Mouse (Mus musculus): ENCODE measurements at regions not wholly inside any gene's neighbourhood (a gene's known extent, or its start where the extent isn't known, plus 50 kb on each side); places are given as distances from the start of the nearest gene placed in this dataset.

DNA sequence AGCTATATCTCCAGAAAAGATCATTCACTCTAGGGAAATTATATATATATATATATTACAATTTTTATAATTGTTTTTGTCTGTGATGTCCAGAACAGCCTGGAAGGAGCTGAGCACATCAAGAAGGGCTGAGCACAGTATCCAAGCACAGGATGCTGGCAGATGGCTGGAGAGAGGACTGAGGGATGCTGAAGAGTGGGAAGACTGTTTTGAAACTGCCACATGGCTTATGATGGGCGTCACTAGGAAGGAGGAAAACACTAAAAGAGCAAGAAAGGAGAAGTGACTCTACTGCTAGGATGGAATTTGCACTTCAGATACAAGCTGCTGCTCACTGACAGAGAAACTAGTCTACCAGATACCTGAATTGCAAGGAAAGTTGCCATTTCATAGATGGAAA lies 50.4 kb upstream of the Atg10 start:
- peak; percentile 42 to 48 for DNase-seq (ENCODE audit: low spot score in 2 of 2)

DNA sequence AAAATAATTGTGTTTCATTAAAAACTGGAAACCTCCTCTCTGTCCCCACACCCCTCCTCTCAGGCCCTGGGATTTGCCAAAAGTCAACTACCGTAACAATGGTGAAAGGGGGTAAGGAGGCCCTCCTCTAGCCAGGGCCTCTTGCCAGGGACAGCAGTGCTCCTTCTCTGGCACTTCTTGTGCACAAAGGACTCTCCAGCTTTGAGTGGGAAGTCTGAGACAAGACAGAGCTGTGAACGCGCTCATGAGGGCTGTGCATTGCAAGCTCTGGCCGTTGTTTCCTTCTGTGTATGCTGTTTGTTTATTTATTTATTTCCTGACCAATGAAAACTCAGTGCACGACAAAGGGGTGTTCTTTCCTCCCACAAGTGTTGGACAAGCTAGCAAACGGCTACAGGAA lies 50.8 kb upstream of the Atg10 start:
- DNase-seq (ENCODE audit: low spot score in 2 of 2), result no peak

DNA sequence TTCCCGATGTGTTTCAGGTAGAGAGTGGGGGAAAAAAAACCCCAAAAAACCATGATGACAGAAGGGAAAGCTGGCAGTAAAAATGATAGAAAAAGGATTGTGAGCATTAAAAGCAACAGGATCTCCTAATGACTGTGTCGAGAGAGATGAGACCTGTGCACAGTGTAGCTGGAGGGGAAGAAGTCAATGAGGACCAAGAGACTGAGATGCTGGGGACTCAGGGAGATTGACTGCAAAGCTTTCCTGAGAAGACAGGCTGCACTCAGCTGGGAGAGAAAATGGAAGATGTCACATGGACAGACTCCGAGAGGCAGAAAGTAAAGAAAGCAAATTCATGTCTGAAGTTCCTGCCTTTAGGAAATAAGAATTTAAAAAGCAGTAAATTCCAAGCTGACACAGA lies 55.7 kb upstream of the Atg10 start:
- no peak for DNase-seq (ENCODE audit: low spot score in 2 of 2)

GRCm38 (mm10) chr13:91295552-91296170 lies 71.9 kb upstream of the Atg10 start:
- DNase-seq (ENCODE audit: low spot score in 2 of 2), result no peak

- DNase-seq (ENCODE audit: low spot score in 2 of 2), result no peak
These were observed 72.9 kb upstream of the Atg10 start for GRCm38 (mm10) chr13:91296521-91297160.

DNA sequence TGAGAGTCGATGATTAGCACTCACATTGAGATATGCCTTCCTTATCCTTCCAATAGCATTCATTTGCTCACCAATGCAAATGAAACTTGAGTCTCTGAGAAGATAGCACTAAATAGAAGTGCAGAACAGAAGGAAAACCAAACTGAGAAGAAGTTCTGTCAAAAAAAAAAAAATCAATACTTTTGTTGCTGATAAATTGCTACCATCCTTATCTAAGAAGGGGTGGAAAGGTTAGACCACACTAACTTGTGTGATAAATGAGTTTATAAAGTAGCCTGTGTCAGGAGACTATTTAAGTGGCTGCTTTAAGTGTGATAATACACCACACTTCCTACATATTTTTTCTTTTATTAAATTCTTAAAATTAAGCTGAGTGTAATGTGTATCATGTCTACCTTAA lies 78.1 kb upstream of the Atg10 start:
- no peak for DNase-seq (ENCODE audit: low spot score in 2 of 2)

DNA sequence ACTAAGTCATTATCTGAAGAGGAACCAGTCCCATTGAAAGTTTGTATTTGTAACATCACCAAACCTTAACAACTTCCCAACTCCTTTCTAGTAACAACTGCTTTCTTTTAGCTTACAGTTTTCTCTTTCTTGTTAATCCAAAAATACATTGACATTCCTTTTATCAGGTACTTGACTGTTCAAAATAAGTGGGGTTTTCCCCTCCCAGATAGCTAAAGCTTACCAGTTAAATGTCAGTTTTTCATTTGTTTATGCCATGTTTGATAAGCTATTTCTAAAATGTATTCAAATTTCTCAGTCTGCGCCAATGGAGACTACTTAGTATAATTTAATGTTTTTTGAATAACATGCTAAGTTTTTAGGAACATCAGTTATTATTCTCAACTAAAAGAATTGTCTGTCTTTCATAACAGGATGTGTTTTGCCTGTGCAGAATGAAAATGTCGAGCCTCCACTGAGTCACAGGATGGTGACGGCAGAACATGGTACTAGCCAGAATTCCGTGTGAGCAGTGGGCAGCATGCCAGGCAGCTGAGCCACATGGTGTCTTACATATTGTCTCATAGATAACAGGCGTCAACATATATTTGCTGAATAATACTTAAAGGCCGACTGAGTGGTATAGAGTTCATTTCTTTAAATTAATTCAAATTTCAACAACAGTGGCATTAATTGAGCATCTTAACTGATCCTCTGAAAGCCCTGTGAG lies 82.1 kb upstream of the Atg10 start:
- peak; percentile 25 to 50 for DNase-seq (ENCODE audit: low spot score in 2 of 2)

DNA sequence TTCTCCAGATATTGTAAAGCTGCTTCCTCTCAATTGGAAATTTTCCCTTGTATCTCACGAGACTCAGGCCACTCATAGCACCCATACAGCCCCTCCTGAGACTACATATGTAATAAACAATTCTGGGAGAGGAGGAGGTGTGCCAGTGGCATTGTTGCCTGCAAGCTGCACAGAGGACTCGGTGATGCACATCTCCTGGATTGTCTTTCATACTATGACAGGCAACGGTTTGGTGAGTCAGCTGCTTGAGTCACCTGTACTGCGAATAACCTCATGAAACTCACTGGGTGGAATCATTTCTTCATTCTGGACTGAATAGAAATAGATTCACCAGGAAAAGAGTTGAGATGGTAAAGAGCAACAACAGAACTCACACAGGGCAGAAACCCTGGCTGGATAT lies 82.8 kb upstream of the Atg10 start:
- DNase-seq (ENCODE audit: low spot score in 2 of 2), result no peak

DNA sequence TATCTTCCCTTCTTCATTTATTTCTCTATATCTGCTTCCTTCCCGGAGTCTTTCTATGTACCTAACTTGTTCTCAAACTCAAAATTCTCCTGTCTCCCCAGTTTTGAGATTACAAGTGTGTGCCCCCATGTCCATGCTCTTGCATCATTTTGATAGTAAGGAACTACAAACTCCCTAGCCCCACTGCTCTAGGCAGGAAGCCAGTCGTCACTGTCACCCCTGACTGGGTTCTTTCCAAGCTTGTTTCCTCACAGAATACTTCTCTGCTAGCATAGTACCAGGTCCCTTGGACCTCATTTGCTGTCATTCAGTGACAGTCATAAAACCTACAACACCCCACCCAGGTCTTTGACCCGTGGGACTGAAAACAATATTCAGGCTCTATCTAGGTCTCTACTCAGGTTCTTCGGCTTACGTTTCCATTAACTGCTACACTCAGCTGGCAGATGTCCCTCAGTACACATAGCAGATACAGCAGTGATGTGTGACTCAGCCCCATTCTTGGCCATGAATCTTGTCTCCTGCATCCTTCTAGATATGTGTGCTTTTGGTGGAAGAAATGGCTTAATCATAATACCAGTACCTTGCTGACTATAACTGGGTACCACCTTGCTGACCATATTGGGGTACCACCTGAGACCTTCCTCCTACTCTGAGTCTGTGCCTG lies 89.3 kb upstream of the Atg10 start:
- DNase-seq (ENCODE audit: low spot score in 2 of 2), result no peak

DNA sequence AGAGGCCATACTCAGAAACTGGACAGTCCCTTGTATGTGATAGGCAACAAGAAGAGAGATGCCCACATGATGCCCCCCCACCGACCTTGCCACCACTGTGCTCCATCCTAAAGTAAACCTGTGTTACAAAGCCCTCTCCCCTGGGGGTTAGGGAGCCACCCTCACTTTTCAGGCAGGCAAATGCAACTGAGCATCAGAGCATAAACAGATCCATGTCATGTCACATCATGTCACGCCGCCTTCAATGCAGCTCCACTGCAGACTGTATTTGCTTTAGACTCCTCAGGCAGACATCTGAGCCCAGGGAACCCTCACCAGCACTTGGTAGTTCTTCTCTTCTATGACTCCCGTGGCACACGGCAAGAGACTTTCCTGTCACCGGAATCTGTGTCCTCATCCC lies 98.6 kb upstream of the Atg10 start:
- no peak for DNase-seq (ENCODE audit: low spot score in 2 of 2)

- DNase-seq (ENCODE audit: low spot score in 2 of 2), result no peak
These were observed 103.1 kb upstream of the Atg10 start for GRCm38 (mm10) chr13:91326834-91327233.

DNA sequence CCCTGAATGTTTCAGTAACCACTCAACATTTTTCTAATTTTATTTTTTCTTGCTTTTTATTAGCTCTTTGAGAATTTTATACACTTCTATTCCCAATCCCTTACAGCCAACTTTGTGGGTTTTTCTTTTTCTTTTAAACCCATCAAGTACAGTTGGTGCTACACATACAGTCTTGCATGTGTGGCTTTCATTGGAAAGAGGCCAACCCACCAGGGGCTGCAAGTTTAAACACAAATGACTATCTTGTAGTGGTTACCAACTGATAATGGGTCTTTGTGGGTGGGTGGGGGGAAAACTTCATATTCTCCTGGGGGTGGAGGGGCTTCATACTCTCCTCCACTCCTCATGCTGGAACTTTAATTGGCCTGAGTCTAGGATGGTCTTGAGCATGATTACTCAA lies 110.5 kb upstream of the Atg10 start:
- no peak for DNase-seq (ENCODE audit: low spot score in 2 of 2)

DNA sequence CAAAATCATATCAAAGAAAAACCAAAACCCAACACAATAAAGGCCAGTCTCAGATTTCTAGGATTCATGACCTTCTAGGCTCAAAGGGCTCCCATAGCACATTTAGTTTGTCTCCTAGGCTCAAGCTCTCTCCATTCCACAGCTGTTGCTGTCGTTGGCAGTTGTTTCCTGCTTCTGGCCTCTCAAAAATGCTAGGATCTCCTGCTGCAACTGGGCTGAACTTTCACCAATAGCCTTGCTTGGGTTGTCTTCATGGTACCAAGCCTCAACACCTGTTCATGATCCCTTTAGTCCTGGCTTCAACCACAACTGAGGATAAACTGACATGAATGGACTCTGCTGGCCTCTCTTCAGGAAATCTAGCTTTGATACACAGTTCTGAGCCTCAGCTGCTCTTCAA lies 115.9 kb upstream of the Ssbp2 start:
- DNase-seq (ENCODE audit: low spot score in 2 of 2), result no peak

- DNase-seq (ENCODE audit: low spot score in 2 of 2), result no peak
These were observed 111.5 kb upstream of the Ssbp2 start for GRCm38 (mm10) chr13:91348489-91349083.

- DNase-seq (ENCODE audit: low spot score in 2 of 2), result no peak
These were observed 107.8 kb upstream of the Ssbp2 start for GRCm38 (mm10) chr13:91352311-91352710.

GRCm38 (mm10) chr13:91356516-91356915 lies 103.6 kb upstream of the Ssbp2 start:
- no peak for DNase-seq (ENCODE audit: low spot score in 2 of 2)

DNA sequence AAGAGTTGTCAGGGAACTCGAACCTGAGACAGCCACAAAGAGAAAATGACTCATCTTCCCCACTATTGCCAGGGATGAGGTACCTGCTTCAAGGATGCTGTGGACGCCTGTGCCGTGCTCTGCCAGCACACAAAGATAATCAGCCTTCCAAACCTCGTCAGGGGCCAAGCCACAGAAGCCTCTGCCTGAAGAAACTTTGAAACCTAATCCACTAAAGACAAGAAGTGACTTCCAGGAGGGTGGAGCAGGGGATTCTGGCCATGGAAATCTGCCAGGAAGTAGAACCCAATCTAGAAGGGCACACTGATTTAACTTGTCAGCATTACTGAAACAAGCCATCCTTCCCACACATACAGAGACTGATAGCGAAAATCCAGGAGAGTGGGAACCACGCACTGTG lies 100.0 kb upstream of the Ssbp2 start:
- DNase-seq (ENCODE audit: low spot score in 2 of 2), result no peak

GRCm38 (mm10) chr13:91365270-91365952 lies 94.7 kb upstream of the Ssbp2 start:
- peak; percentile 85 to 91 for DNase-seq (ENCODE audit: low spot score in 2 of 2)

DNA sequence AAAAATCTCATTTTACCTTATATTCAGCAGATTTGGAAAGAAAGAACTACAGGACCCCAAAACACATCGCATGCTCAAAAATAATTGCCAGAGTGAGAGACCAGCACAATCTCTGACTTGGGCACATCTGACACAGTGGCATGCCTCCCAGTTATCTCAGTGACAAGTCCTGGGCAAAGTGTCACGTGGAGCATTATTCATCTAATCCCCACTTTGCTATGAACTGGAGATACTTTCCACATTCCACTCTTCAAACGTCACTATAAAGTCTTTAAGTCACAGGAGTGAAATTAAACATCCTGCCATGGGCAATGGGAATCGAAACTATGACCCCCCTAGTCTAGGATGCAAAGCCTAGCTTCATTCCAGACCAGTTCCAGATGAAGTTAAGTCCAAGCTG lies 93.5 kb upstream of the Ssbp2 start:
- DNase-seq (ENCODE audit: low spot score in 2 of 2), result no peak

GRCm38 (mm10) chr13:91367896-91368556 lies 92.1 kb upstream of the Ssbp2 start:
- DNase-seq (ENCODE audit: low spot score in 2 of 2), result no peak

DNA sequence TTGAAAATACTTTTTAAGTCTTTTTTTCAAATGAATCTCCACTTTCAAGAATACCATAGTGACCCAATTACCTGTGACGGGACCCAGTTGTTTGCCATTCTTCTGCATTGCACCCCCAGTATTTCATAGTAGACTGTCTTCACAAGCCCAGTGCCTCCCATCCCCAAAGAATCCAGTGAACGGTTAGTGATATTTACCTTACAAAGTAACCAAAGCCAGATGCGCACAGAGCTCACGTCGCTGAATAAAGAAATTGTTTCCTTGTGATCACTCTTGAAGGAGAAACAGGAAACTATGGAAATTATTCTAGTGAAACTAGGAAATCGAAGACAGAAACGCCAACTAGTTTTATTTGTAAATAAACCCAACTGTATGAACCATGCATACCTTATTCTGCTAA lies 91.4 kb upstream of the Ssbp2 start:
- DNase-seq (ENCODE audit: low spot score in 2 of 2), result no peak
